Mouse (Mus musculus): Measurements from ENCODE around the gene Hoxa10. TPM values are rescaled to one million over a fixed set of nuclear protein-coding genes. Genes with fewer than 3 reads are reported as not detected.

Hoxa10 gene
- total and polyA plus RNA-seq, 2 experiments from 2014 or later, result 5.0 TPM; not detected in 1

DNA sequence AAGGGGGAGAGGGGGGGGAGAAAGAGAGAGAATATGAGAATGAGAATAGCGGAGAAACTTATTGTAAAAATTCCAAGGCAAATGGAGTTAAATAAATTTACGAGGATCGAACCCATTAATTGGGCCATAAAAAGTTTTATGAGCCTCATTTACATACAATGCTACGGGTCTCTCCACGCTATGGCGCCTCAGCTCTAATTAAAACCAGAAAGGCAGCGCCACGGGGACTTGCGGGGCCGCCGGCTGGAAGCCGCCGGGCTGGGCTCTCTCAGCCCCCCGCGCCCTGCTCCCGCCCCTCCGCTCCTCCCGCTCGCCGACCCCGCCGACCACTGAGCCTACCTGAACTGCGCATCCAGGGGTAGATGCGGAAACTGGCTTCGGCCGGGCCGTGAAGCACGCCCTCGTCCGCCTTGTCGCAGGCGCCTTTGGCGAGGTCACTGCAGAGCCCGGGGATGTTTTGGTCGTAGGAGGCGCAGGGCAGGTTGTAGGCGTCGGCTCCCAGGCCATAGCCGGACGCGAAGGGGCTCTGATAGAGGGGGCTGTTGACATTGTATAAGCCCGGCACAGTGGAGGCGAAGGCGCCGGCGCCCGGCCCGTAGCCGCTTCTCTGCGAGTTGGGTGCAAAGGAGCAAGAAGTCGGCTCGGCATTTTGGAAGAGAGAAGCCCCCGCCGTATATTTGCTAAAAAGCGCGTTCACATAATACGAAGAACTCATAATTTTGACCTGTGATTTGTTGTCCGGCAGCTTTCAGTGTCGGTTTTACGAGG is 23.8 kb downstream of the Hoxa10 start:
- TF ChIP-seq EP300 (IDR thresholded peaks at IDR 0.05; ENCODE audit: low read depth) (no peak), CTCF (IDR thresholded peaks at IDR 0.05; ENCODE audit: low read depth) (no peak)
- Histone ChIP-seq H3K4me2 (ENCODE audit: low read depth, low read length) (peak overlapping the region; percentile 45), H3K4me3 (ENCODE audit: low read depth, low read length) (peak overlapping the region; percentile 33), H3K27me3 (ENCODE audit: control insufficient read depth, insufficient read depth, low read length) (peaks cover 100% of the 10 kb centered on the region), H3K4me1 (ENCODE audit: control insufficient read depth, insufficient read depth) (no peaks in the 10 kb centered on the region), H3K9ac (replicated peaks; ENCODE audit: low read depth, low read length) (no peak overlapping the region), H3K27ac (ENCODE audit: low read depth) (no peak overlapping the region), H3K9me3 (replicated peaks; ENCODE audit: control insufficient read depth, low read length) (no peaks in the 10 kb centered on the region), H3K36me3 (replicated peaks; ENCODE audit: control insufficient read depth, insufficient read depth, low read length) (no peaks in the 10 kb centered on the region)
- ATAC-seq (ENCODE audit: insufficient read depth, low read depth) (no peak), DNase-seq (ENCODE audit: low spot score) (no peak)
- 3% methylated on average over 60 of the region's 60 CpGs for WGBS

DNA sequence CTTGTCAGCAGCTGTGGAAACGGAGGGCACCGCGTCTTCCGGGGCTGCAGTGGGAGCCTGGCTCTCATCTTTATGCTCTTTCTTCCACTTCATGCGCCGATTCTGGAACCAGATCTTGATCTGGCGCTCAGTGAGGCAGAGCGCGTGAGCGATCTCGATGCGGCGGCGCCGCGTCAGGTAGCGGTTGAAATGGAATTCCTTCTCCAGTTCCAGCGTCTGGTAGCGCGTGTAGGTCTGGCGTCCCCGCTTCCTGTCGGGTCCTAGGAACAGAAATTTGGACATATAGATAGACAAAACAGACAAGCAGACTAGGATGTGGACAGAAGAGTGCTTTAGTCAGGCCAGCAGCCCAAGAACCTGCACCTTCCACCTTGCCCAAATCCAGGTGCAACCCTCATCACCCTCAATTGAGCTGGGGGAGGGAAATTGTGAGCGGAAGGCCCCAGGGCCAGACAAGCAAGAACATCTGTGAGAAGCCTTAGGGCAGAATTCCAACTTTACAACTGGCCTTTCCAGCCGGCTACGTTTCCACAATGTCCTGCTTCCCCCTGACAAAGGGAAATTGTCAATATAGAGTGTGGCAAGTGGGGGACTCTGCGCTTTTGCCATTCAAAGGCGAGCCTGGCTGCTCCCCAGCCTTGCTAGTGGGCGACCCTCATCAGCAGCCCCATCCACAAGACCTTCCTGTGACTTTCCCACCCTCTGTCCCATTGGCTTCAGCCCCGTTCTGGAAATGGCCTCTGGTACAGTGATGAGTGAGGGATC is 24.7 kb downstream of the Hoxa10 start:
- Histone ChIP-seq H3K9ac (replicated peaks; ENCODE audit: low read depth, low read length) (no peak overlapping the region), H3K27ac (ENCODE audit: low read depth) (no peak overlapping the region), H3K4me2 (ENCODE audit: low read depth, low read length) (no peak overlapping the region), H3K27me3 (ENCODE audit: control insufficient read depth, insufficient read depth, low read length) (peaks cover 100% of the 10 kb centered on the region), H3K9me3 (replicated peaks; ENCODE audit: control insufficient read depth, low read length) (no peaks in the 10 kb centered on the region), H3K4me3 (ENCODE audit: low read depth, low read length) (0 out of 2 replicates have a peak overlapping the region, but pooled peaks have one; percentile 7), H3K36me3 (replicated peaks; ENCODE audit: control insufficient read depth, insufficient read depth, low read length) (no peaks in the 10 kb centered on the region), H3K4me1 (ENCODE audit: control insufficient read depth, insufficient read depth) (no peaks in the 10 kb centered on the region)
- TF ChIP-seq CTCF (IDR thresholded peaks at IDR 0.05; ENCODE audit: low read depth) (no peak), EP300 (IDR thresholded peaks at IDR 0.05; ENCODE audit: low read depth) (no peak)
- 4% methylated on average over 30 of the region's 30 CpGs for WGBS
- DNase-seq (ENCODE audit: low spot score) (no peak), ATAC-seq (ENCODE audit: insufficient read depth, low read depth) (no peak)

GRCm38 (mm10) chr6:52215070-52215469 is 25.6 kb downstream of the Hoxa10 start:
- Histone ChIP-seq H3K4me1 (ENCODE audit: control insufficient read depth, insufficient read depth) (no peaks in the 10 kb centered on the region), H3K36me3 (replicated peaks; ENCODE audit: control insufficient read depth, insufficient read depth, low read length) (no peaks in the 10 kb centered on the region), H3K9ac (replicated peaks; ENCODE audit: low read depth, low read length) (no peak overlapping the region), H3K9me3 (replicated peaks; ENCODE audit: control insufficient read depth, low read length) (no peaks in the 10 kb centered on the region), H3K4me3 (ENCODE audit: low read depth, low read length) (no peak overlapping the region), H3K27ac (ENCODE audit: low read depth) (no peak overlapping the region), H3K4me2 (ENCODE audit: low read depth, low read length) (no peak overlapping the region), H3K27me3 (ENCODE audit: control insufficient read depth, insufficient read depth, low read length) (peaks cover 100% of the 10 kb centered on the region)
- no peak for TF ChIP-seq EP300 (IDR thresholded peaks at IDR 0.05; ENCODE audit: low read depth)
- no peak for TF ChIP-seq CTCF (IDR thresholded peaks at IDR 0.05; ENCODE audit: low read depth)
- DNase-seq (ENCODE audit: low spot score) (no peak), ATAC-seq (ENCODE audit: insufficient read depth, low read depth) (no peak)
- 21% methylated on average over 3 of the region's 3 CpGs for WGBS

DNA sequence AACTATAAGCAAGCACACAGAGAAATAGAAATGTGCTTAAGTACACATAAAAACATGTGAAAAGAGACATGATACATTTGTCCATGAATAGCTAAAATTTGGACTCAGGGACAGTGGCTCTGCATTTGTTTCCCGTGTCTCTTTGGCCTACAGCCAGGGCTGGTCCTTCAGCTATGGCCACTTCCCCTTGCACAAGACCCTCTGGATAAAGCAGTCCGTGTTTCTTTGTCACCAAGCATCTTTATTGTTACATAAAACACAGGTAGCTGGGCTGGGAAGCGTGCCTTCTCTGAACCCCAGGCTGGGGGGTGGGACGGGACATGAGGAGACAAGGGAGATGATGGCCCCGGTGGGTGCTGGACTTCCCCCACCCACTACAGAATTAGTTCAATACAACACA is 26.4 kb downstream of the Hoxa10 start:
- H3K4me1 ChIP-seq (ENCODE audit: control insufficient read depth, insufficient read depth), result no peaks in the 10 kb centered on the region
- H3K4me3 ChIP-seq (ENCODE audit: low read depth, low read length), result no peak overlapping the region
- no peak overlapping the region for H3K9ac ChIP-seq (replicated peaks; ENCODE audit: low read depth, low read length)
- 15% methylated on average over 5 of the region's 5 CpGs for WGBS
- ATAC-seq (ENCODE audit: insufficient read depth, low read depth) (no peak), DNase-seq (ENCODE audit: low spot score) (no peak)
- H3K36me3 ChIP-seq (replicated peaks; ENCODE audit: control insufficient read depth, insufficient read depth, low read length), result no peaks in the 10 kb centered on the region
- H3K27me3 ChIP-seq (ENCODE audit: control insufficient read depth, insufficient read depth, low read length), result peaks cover 100% of the 10 kb centered on the region
- H3K9me3 ChIP-seq (replicated peaks; ENCODE audit: control insufficient read depth, low read length), result no peaks in the 10 kb centered on the region
- H3K27ac ChIP-seq (ENCODE audit: low read depth), result no peak overlapping the region
- TF ChIP-seq CTCF (IDR thresholded peaks at IDR 0.05; ENCODE audit: low read depth), result no peak
- no peak for TF ChIP-seq EP300 (IDR thresholded peaks at IDR 0.05; ENCODE audit: low read depth)
- H3K4me2 ChIP-seq (ENCODE audit: low read depth, low read length), result no peak overlapping the region

DNA sequence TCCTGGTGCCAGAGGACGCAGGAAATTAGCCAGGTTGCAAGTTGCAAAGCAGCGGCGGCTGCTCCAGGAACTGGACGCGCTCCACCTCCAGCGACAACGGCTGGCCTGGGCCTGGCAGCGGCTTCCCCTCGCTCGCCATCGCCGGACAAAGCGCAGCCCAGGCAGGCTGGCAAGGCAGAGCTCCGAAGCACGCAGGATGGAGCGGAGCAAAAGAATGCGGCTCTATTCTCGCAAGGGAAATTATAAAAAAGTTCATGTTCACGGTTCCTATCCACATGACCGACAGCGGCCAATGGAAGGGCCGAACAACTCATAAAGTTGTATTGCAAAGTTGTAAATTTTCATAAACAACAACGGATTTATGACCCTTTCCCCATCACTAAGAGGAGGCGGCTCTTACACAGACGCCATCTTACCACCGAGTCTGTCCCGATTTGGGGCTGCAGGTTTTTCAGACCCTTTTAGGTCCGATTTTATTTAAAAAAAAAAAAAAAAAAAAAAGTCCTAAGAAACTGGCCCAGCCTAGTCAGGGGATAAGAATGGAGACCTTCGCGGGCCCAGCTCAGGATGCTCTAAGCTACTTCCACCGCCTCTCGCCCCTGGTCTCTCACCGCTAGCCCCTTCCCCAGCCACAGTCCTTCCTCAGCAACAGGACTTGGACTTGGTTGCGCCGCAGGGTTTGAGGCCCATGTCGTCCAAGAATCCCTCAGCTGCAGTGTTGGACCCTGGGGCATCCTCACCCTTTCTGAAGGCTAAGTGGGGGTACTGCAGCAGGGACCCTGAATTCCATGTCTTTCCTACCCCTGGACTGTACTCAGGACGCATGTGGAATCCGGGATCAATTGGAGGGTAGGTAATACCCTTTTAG is 27.3 kb downstream of the Hoxa10 start, which contains the start of the genes Hoxa3 and Gm28308:
Hoxa3 (minus strand) TSS at position 218 of the 868 bp plus-strand sequence.
Gm28308 (minus strand) TSS at position 221 of the 868 bp plus-strand sequence.
- DNase-seq (ENCODE audit: low spot score), result no peak
- Histone ChIP-seq H3K9me3 (replicated peaks; ENCODE audit: control insufficient read depth, low read length) (no peaks in the 10 kb centered on the region), H3K27ac (ENCODE audit: low read depth) (no peak within 1 kb of the TSS), H3K4me1 (ENCODE audit: control insufficient read depth, insufficient read depth) (no peaks in the 10 kb centered on the region), H3K9ac (replicated peaks; ENCODE audit: low read depth, low read length) (no peak within 1 kb of the TSS), H3K27me3 (ENCODE audit: control insufficient read depth, insufficient read depth, low read length) (peaks cover 100% of the 10 kb centered on the region), H3K36me3 (replicated peaks; ENCODE audit: control insufficient read depth, insufficient read depth, low read length) (no peaks in the 10 kb centered on the region), H3K4me2 (ENCODE audit: low read depth, low read length) (peak within 1 kb of the TSS; percentile 43), H3K4me3 (ENCODE audit: low read depth, low read length) (peak within 1 kb of the TSS; percentile 32)
- WGBS, result 4% methylated on average over 38 of the region's 38 CpGs
- ATAC-seq (ENCODE audit: insufficient read depth, low read depth), result no peak
- TF ChIP-seq EP300 (IDR thresholded peaks at IDR 0.05; ENCODE audit: low read depth) (no peak), CTCF (IDR thresholded peaks at IDR 0.05; ENCODE audit: low read depth) (no peak)

All from heart, postnatal 0 days (tissue).